Mouse (Mus musculus) midbrain, embryonic 13.5 days (tissue): ENCODE data around the gene Inca1. TPM values are rescaled to one million over a fixed set of nuclear protein-coding genes. Genes with fewer than 3 reads are reported as not detected.
A peak's percentile ranks its signal among the peaks of the same experiment; 100 is the strongest.

ENCODE experiments used
- ATAC-seq: fragments of 200-750 bp; cut with Nextera tagmentation; 2 replicates; pipeline ENCODE4 v1.8.0; 2017; ENCODE audit warnings: mild to moderate bottlenecking, moderate TSS enrichment, moderate library complexity
- H3K27ac ChIP-seq: fragments of 300-500 bp; sonication (generic); 2 replicates; pipeline ENCODE4 v1.5.1; 2015; ENCODE audit warnings: inconsistent platforms, mild to moderate bottlenecking, moderate library complexity
- H3K27me3 ChIP-seq: fragments of 300-500 bp; sonication (generic); 2 replicates; pipeline ENCODE4 v1.6.1; 2015; ENCODE audit warnings: mild to moderate bottlenecking, inconsistent platforms
- H3K36me3 ChIP-seq: fragments of 300-500 bp; sonication (generic); 2 replicates; pipeline ENCODE4 v1.6.1; 2015; ENCODE audit warnings: mild to moderate bottlenecking, inconsistent platforms
- H3K4me1 ChIP-seq: fragments of 300-500 bp; sonication (generic); replicated peaks from 2 replicates; pipeline ENCODE4 v1.6.1; 2015; ENCODE audit warnings: inconsistent platforms
- H3K4me2 ChIP-seq: fragments of 300-500 bp; sonication (generic); replicated peaks from 2 replicates; pipeline ENCODE4 v1.6.1; 2015; ENCODE audit warnings: moderate library complexity, mild to moderate bottlenecking, inconsistent platforms
- H3K4me3 ChIP-seq: fragments of 300-500 bp; sonication (generic); replicated peaks from 2 replicates; pipeline ENCODE4 v1.5.1; 2015; ENCODE audit warnings: mild to moderate bottlenecking, inconsistent platforms
- H3K9ac ChIP-seq: fragments of 300-500 bp; sonication (generic); replicated peaks from 2 replicates; pipeline ENCODE4 v1.6.1; 2015; ENCODE audit warnings: mild to moderate bottlenecking, inconsistent platforms
- H3K9me3 ChIP-seq: fragments of 300-500 bp; sonication (generic); 2 replicates; pipeline ENCODE4 v1.6.1; 2016; ENCODE audit warnings: mild to moderate bottlenecking, inconsistent platforms
- WGBS: fragments of 180-500 bp; shearing (Covaris S2); methylation state at CpG from one replicate; pipeline ENCODE4 v1.1.7; 2015; 5-methylcytosine and 5-hydroxymethylcytosine counted together
- polyA plus RNA-seq: library from polyadenylated mRNA; unstranded; fragments of >200 nt; fragmentation: Nextera tagmentation; extraction: Ambion mirVana; gene quantifications from 2 replicates; pipeline ENCODE4 v1.2.1, GENCODE M21; 2015

Inca1 gene
- polyA plus RNA-seq, 1 experiment from 2014 or later: 0.94 TPM

GRCm38 (mm10) chr11:70726585-70726984 lies 26.6 kb upstream of the Inca1 start:
- Histone ChIP-seq H3K36me3 (peaks cover 73% of the 10 kb centered on the region), H3K9me3 (no peaks in the 10 kb centered on the region), H3K27ac (no peak overlapping the region), H3K4me2 (no peak overlapping the region), H3K4me1 (no peaks in the 10 kb centered on the region), H3K4me3 (no peak overlapping the region), H3K27me3 (no peaks in the 10 kb centered on the region), H3K9ac (no peak overlapping the region)
- WGBS: 88% methylated on average over 2 of the region's 2 CpGs
- no peak for ATAC-seq

GRCm38 (mm10) chr11:70724706-70725105 lies 24.8 kb upstream of the Inca1 start:
- Histone ChIP-seq H3K36me3 (peaks cover 91% of the 10 kb centered on the region), H3K9me3 (no peaks in the 10 kb centered on the region), H3K27ac (no peak overlapping the region), H3K4me2 (no peak overlapping the region), H3K27me3 (no peaks in the 10 kb centered on the region), H3K9ac (no peak overlapping the region), H3K4me3 (no peak overlapping the region), H3K4me1 (no peaks in the 10 kb centered on the region)
- no peak for ATAC-seq
- 97% methylated on average over 9 of the region's 9 CpGs for WGBS

- no peak overlapping the region for H3K4me2 ChIP-seq
- H3K36me3 ChIP-seq: peaks cover 92% of the 10 kb centered on the region
- H3K9ac ChIP-seq: no peak overlapping the region; the same call in 1 of the 2 replicates
- H3K9me3 ChIP-seq: no peaks in the 10 kb centered on the region
- no peaks in the 10 kb centered on the region for H3K27me3 ChIP-seq
- no peak overlapping the region for H3K4me3 ChIP-seq
- no peak overlapping the region for H3K27ac ChIP-seq
- ATAC-seq: no peak
- H3K4me1 ChIP-seq: no peaks in the 10 kb centered on the region
- 100% methylated on average over 3 of the region's 3 CpGs for WGBS
These were observed 21.1 kb upstream of the Inca1 start for GRCm38 (mm10) chr11:70721072-70721471.

GRCm38 (mm10) chr11:70720567-70720966 lies 20.6 kb upstream of the Inca1 start:
- Histone ChIP-seq H3K4me2 (no peak overlapping the region), H3K27ac (no peak overlapping the region), H3K9me3 (no peaks in the 10 kb centered on the region), H3K4me3 (no peak overlapping the region), H3K36me3 (peaks cover 91% of the 10 kb centered on the region), H3K4me1 (no peaks in the 10 kb centered on the region), H3K9ac (no peak overlapping the region), H3K27me3 (no peaks in the 10 kb centered on the region)
- ATAC-seq: no peak
- 91% methylated on average over 3 of the region's 3 CpGs for WGBS

- no peaks in the 10 kb centered on the region for H3K9me3 ChIP-seq
- H3K9ac ChIP-seq: no peak overlapping the region
- WGBS: 74% methylated on average over 5 of the region's 5 CpGs
These were observed 18.5 kb upstream of the Inca1 start for GRCm38 (mm10) chr11:70718481-70718880.

GRCm38 (mm10) chr11:70715832-70716231 lies 15.9 kb upstream of the Inca1 start:
- Histone ChIP-seq H3K36me3 (peaks cover 71% of the 10 kb centered on the region), H3K27ac (no peak overlapping the region), H3K4me2 (no peak overlapping the region), H3K27me3 (no peaks in the 10 kb centered on the region), H3K4me3 (no peak overlapping the region), H3K9me3 (no peaks in the 10 kb centered on the region), H3K9ac (no peak overlapping the region), H3K4me1 (no peaks in the 10 kb centered on the region)
- WGBS: 80% methylated on average over 6 of the region's 6 CpGs
- ATAC-seq: no peak

More at GRCm38 (mm10) chr11:70718481-70718880, 18.5 kb upstream of the Inca1 start:
- Histone ChIP-seq H3K27me3 (no peaks in the 10 kb centered on the region), H3K4me1 (no peaks in the 10 kb centered on the region), H3K36me3 (peaks cover 73% of the 10 kb centered on the region), H3K4me2 (no peak overlapping the region), H3K4me3 (no peak overlapping the region), H3K27ac (no peak overlapping the region)
- no peak for ATAC-seq

GRCm38 (mm10) chr11:70713222-70713621 lies 13.3 kb upstream of the Inca1 start:
- 88% methylated on average over 6 of the region's 6 CpGs for WGBS
- Histone ChIP-seq H3K27me3 (no peaks in the 10 kb centered on the region), H3K4me2 (no peak overlapping the region), H3K36me3 (peaks cover 68% of the 10 kb centered on the region), H3K9ac (no peak overlapping the region), H3K4me1 (no peaks in the 10 kb centered on the region), H3K27ac (no peak overlapping the region), H3K9me3 (no peaks in the 10 kb centered on the region), H3K4me3 (no peak overlapping the region)
- no peak for ATAC-seq

GRCm38 (mm10) chr11:70711026-70711425 lies 11.1 kb upstream of the Inca1 start:
- H3K4me2 ChIP-seq: no peak overlapping the region
- peaks cover 69% of the 10 kb centered on the region for H3K36me3 ChIP-seq
- H3K27me3 ChIP-seq: no peaks in the 10 kb centered on the region
- H3K4me1 ChIP-seq: no peaks in the 10 kb centered on the region
- no peak overlapping the region for H3K27ac ChIP-seq
- no peak overlapping the region for H3K4me3 ChIP-seq
- 96% methylated on average over 10 of the region's 10 CpGs for WGBS
- ATAC-seq: no peak
- no peaks in the 10 kb centered on the region for H3K9me3 ChIP-seq
- no peak overlapping the region for H3K9ac ChIP-seq

GRCm38 (mm10) chr11:70706127-70706526 lies 6.2 kb upstream of the Inca1 start:
- H3K4me1 ChIP-seq: peaks cover 17% of the 10 kb centered on the region
- no peak overlapping the region for H3K4me3 ChIP-seq
- H3K9ac ChIP-seq: no peak overlapping the region
- H3K27me3 ChIP-seq: no peaks in the 10 kb centered on the region
- H3K27ac ChIP-seq: no peak overlapping the region
- no peak for ATAC-seq
- no peak overlapping the region for H3K4me2 ChIP-seq
- 92% methylated on average over 3 of the region's 3 CpGs for WGBS
- no peaks in the 10 kb centered on the region for H3K9me3 ChIP-seq
- peaks cover 75% of the 10 kb centered on the region for H3K36me3 ChIP-seq

- 83% methylated on average over 6 of the region's 6 CpGs for WGBS
These were observed 2.8 kb upstream of the Inca1 start for GRCm38 (mm10) chr11:70702781-70703180.

GRCm38 (mm10) chr11:70701984-70702733 lies 2.2 kb upstream of the Inca1 start:
- ATAC-seq: no peak
- no peaks in the 10 kb centered on the region for H3K9me3 ChIP-seq
- H3K9ac ChIP-seq: peak overlapping the region; percentile 58
- peak overlapping the region; percentile 85 for H3K4me2 ChIP-seq
- H3K27ac ChIP-seq: no peak overlapping the region
- 84% methylated on average over 6 of the region's 6 CpGs for WGBS
- H3K4me3 ChIP-seq: no peak overlapping the region
- peaks cover 25% of the 10 kb centered on the region for H3K4me1 ChIP-seq
- H3K36me3 ChIP-seq: peaks cover 39% of the 10 kb centered on the region
- H3K27me3 ChIP-seq: no peaks in the 10 kb centered on the region

More at GRCm38 (mm10) chr11:70702781-70703180, 2.8 kb upstream of the Inca1 start:
- Histone ChIP-seq H3K4me2 (peak overlapping the region; percentile 85; the same call in 1 of the 2 replicates), H3K4me3 (no peak overlapping the region), H3K36me3 (peaks cover 45% of the 10 kb centered on the region), H3K27ac (no peak overlapping the region), H3K27me3 (no peaks in the 10 kb centered on the region), H3K4me1 (peaks cover 25% of the 10 kb centered on the region), H3K9ac (peak overlapping the region; percentile 58), H3K9me3 (no peaks in the 10 kb centered on the region)
- no peak for ATAC-seq

- Histone ChIP-seq H3K9me3 (no peaks in the 10 kb centered on the region), H3K27ac (no peak overlapping the region), H3K9ac (peak overlapping the region; percentile 94), H3K36me3 (peaks cover 31% of the 10 kb centered on the region), H3K4me3 (peak overlapping the region; percentile 80), H3K27me3 (no peaks in the 10 kb centered on the region), H3K4me2 (peak overlapping the region; percentile 85), H3K4me1 (peaks cover 25% of the 10 kb centered on the region)
- ATAC-seq: 0 out of 2 replicates have a peak, but pooled peaks have one; percentile 11
- WGBS: 21% methylated on average over 10 of the region's 10 CpGs
These were observed 1.4 kb upstream of the Inca1 start for GRCm38 (mm10) chr11:70701221-70701955.
